Mouse (Mus musculus) liver, postnatal 0 days (tissue): Measurements from ENCODE around the gene Insm1.

ENCODE experiments used
- CTCF ChIP-seq: sonication (generic); IDR thresholded peaks from 2 replicates; pipeline ENCODE4 v1.5.1; 2016; ENCODE audit warnings: antibody characterized with exemption, low read depth
- EP300 ChIP-seq: IDR thresholded peaks from 2 replicates; pipeline ENCODE4 v1.6.1; 2016; ENCODE audit warnings: antibody characterized with exemption, low read depth, mild to moderate bottlenecking

GRCm38 (mm10) chr2:146250236-146250904, 28.6 kb downstream of the Insm1 start:
- TF ChIP-seq CTCF = no peak
- no peak for TF ChIP-seq EP300
